Comparison of ENCODE assay signal across 9 mouse cellular contexts in genomic region chr5:74960840-74961543, GRCm38 (mm10).
DNase-seq lines count a peak whose midpoint lies in the region; ATAC-seq lines count a peak whose summit lies in the region.
"Had no signal": no experiment of that assay in that cellular context is flagged by ENCODE, and none has a peak within 500 bp of the region (broad histone marks: within the 10 kb centered on the region; RNA-seq: fewer than 3 reads in every experiment).

No protein-coding gene starts in this region.

- peak; percentile 95 for DNase-seq in midbrain, embryonic 11.5 days (ENCODE audit: low spot score, missing footprints)
- peak; percentile 77 for DNase-seq in brain, adult 2 months (ENCODE audit: low read depth, low spot score)
- DNase-seq in forebrain, embryonic 11.5 days (ENCODE audit: low spot score), result peak; percentile 86
- DNase-seq in kidney, postnatal 36 days, result peak; percentile 76 to 89
- DNase-seq in mesoderm, embryonic 11.5 days (ENCODE audit: low read depth, low spot score), result peak; percentile 89
- DNase-seq in thymus, postnatal 14 days, result peak; percentile 33

- no peaks in the 10 kb centered on the region for H3K4me1 ChIP-seq in midbrain, embryonic 11.5 days (ENCODE audit: control insufficient read depth, insufficient read depth, low read length)
- 0 out of 2 replicates have a peak, but pooled peaks cover 5% of the 10 kb centered on the region for H3K4me1 ChIP-seq in midbrain, embryonic 15.5 days
- H3K4me1 ChIP-seq in forebrain, embryonic 11.5 days (replicated peaks; ENCODE audit: control insufficient read depth, insufficient read depth, low read length), result no peaks in the 10 kb centered on the region
- peaks cover 20% of the 10 kb centered on the region for H3K4me1 ChIP-seq in heart, embryonic 15.5 days (replicated peaks)
- H3K4me1 ChIP-seq: liver, embryonic 15.5 days had no signal

- no peak overlapping the region for H3K9ac ChIP-seq in midbrain, embryonic 11.5 days (ENCODE audit: low read length)
- no peak overlapping the region for H3K9ac ChIP-seq in midbrain, embryonic 15.5 days
- no peak overlapping the region for H3K9ac ChIP-seq in forebrain, embryonic 11.5 days (ENCODE audit: low read length)
- no peak overlapping the region for H3K9ac ChIP-seq in heart, embryonic 15.5 days
- H3K9ac ChIP-seq: liver, embryonic 15.5 days had no signal

- peaks cover 60% of the 10 kb centered on the region for H3K27me3 ChIP-seq in midbrain, embryonic 11.5 days (ENCODE audit: control insufficient read depth, insufficient read depth, low read length)
- peaks cover 85% of the 10 kb centered on the region for H3K27me3 ChIP-seq in midbrain, embryonic 15.5 days (replicated peaks)
- H3K27me3 ChIP-seq in forebrain, embryonic 11.5 days (ENCODE audit: control insufficient read depth, insufficient read depth, low read length), result peaks cover 14% of the 10 kb centered on the region
- H3K27me3 ChIP-seq in heart, embryonic 15.5 days, result peaks cover 16% of the 10 kb centered on the region; the same call in 1 of the 2 replicates

- no peaks in the 10 kb centered on the region for H3K9me3 ChIP-seq in midbrain, embryonic 11.5 days (ENCODE audit: control insufficient read depth, low read length)
- H3K9me3 ChIP-seq in midbrain, embryonic 15.5 days, result no peaks in the 10 kb centered on the region
- H3K9me3 ChIP-seq in forebrain, embryonic 11.5 days (ENCODE audit: control insufficient read depth, low read length), result no peaks in the 10 kb centered on the region
- no peaks in the 10 kb centered on the region for H3K9me3 ChIP-seq in heart, embryonic 15.5 days (replicated peaks)
- H3K9me3 ChIP-seq: liver, embryonic 15.5 days had no signal

- no peak overlapping the region for H3K4me2 ChIP-seq in midbrain, embryonic 11.5 days
- H3K4me2 ChIP-seq in midbrain, embryonic 15.5 days, result no peak overlapping the region
- no peak overlapping the region for H3K4me2 ChIP-seq in forebrain, embryonic 11.5 days (ENCODE audit: low read depth, low read length, severe bottlenecking)
- 0 out of 2 replicates have a peak overlapping the region, but pooled peaks have one; percentile 23 for H3K4me2 ChIP-seq in heart, embryonic 15.5 days
- H3K4me2 ChIP-seq: liver, embryonic 15.5 days had no signal

- no peaks in the 10 kb centered on the region for H3K36me3 ChIP-seq in midbrain, embryonic 11.5 days (ENCODE audit: control insufficient read depth, insufficient read depth, low read length)
- H3K36me3 ChIP-seq in midbrain, embryonic 15.5 days (replicated peaks), result no peaks in the 10 kb centered on the region
- H3K36me3 ChIP-seq in forebrain, embryonic 11.5 days (ENCODE audit: control insufficient read depth, insufficient read depth, low read length), result no peaks in the 10 kb centered on the region
- no peaks in the 10 kb centered on the region for H3K36me3 ChIP-seq in heart, embryonic 15.5 days
- H3K36me3 ChIP-seq: liver, embryonic 15.5 days had no signal

- peak; percentile 59; the same call in 1 of the 2 replicates for ATAC-seq in midbrain, embryonic 11.5 days (ENCODE audit: low FRiP score)
- no peak; the same call in 1 of the 2 replicates for ATAC-seq in midbrain, embryonic 15.5 days (replicated peaks)
- peak; percentile 51; the same call in 1 of the 2 replicates for ATAC-seq in forebrain, embryonic 11.5 days (replicated peaks; ENCODE audit: low FRiP score)
- ATAC-seq in heart, embryonic 15.5 days (replicated peaks; ENCODE audit: insufficient number of reproducible peaks, insufficient read depth, low FRiP score, low read depth), result no peak

- H3K4me3 ChIP-seq in midbrain, embryonic 11.5 days (ENCODE audit: low read depth, low read length), result no peak overlapping the region
- no peak overlapping the region for H3K4me3 ChIP-seq in midbrain, embryonic 15.5 days
- H3K4me3 ChIP-seq in forebrain, embryonic 11.5 days (ENCODE audit: low read depth, low read length), result no peak overlapping the region
- no peak overlapping the region for H3K4me3 ChIP-seq in heart, embryonic 15.5 days
- H3K4me3 ChIP-seq: liver, embryonic 15.5 days had no signal

- H3K27ac ChIP-seq in midbrain, embryonic 11.5 days (ENCODE audit: low read depth, low read length), result no peak overlapping the region
- no peak overlapping the region for H3K27ac ChIP-seq in midbrain, embryonic 15.5 days
- no peak overlapping the region for H3K27ac ChIP-seq in forebrain, embryonic 11.5 days (ENCODE audit: low read depth, low read length)
- H3K27ac ChIP-seq in heart, embryonic 15.5 days, result no peak overlapping the region
- H3K27ac ChIP-seq: liver, embryonic 15.5 days had no signal

- 25% methylated on average over 14 of the region's 14 CpGs for WGBS in midbrain, embryonic 11.5 days
- WGBS in midbrain, embryonic 15.5 days, result 21% methylated on average over 14 of the region's 14 CpGs
- WGBS in forebrain, embryonic 11.5 days, result 25% methylated on average over 14 of the region's 14 CpGs
- WGBS in heart, embryonic 15.5 days, result 34% methylated on average over 14 of the region's 14 CpGs

Comparison
In these comparisons a context has a peak if more than half of its experiments do, and no peak if none do; other contexts are left out.
1. ATAC-seq: peak in midbrain, embryonic 11.5 days (single experiment) and forebrain, embryonic 11.5 days (single experiment); none in midbrain, embryonic 15.5 days (single experiment) and heart, embryonic 15.5 days (single experiment).
2. DNase-seq: peak in every context shown above with its lines; median percentile 95 in midbrain, embryonic 11.5 days; 89 in mesoderm, embryonic 11.5 days; 86 in forebrain, embryonic 11.5 days; 82 in kidney, postnatal 36 days; 77 in brain, adult 2 months; 33 in thymus, postnatal 14 days.